Mouse (Mus musculus): ENCODE measurements at regions not wholly inside any gene's neighbourhood (a gene's known extent, or its start where the extent isn't known, plus 50 kb on each side); places are given as distances from the start of the nearest gene placed in this dataset.
A peak's percentile ranks its signal among the peaks of the same experiment; 100 is the strongest.

- H3K27me3 ChIP-seq (ENCODE audit: control insufficient read depth, insufficient read depth, low read length) = no peaks in the 10 kb centered on the region
- no peaks in the 10 kb centered on the region for H3K36me3 ChIP-seq (ENCODE audit: control insufficient read depth, insufficient read depth, low read length)
- no peak overlapping the region for H3K27ac ChIP-seq (ENCODE audit: control insufficient read depth, insufficient read depth, low read depth, low read length)
- no peak for TF ChIP-seq POLR2A (IDR thresholded peaks at IDR 0.05; ENCODE audit: control insufficient read depth, low read depth, low read length)
- no peak for TF ChIP-seq CTCF (IDR thresholded peaks at IDR 0.05; ENCODE audit: control insufficient read depth, insufficient read depth, insufficient replicate concordance, low read depth, low read length)
- peaks cover 1% of the 10 kb centered on the region; the same call in 1 of the 2 replicates for H3K4me1 ChIP-seq (ENCODE audit: control insufficient read depth, insufficient read depth, low read length)
- no peak overlapping the region for H3K4me3 ChIP-seq (ENCODE audit: control insufficient read depth, low read depth, low read length)
Observed at GRCm38 (mm10) chr5:116790419-116790818, 198.8 kb upstream of the Srrm4 start.

GRCm38 (mm10) chr5:116789859-116790258 lies 198.2 kb upstream of the Srrm4 start:
- H3K36me3 ChIP-seq (ENCODE audit: control insufficient read depth, insufficient read depth, low read length) = no peaks in the 10 kb centered on the region

DNA sequence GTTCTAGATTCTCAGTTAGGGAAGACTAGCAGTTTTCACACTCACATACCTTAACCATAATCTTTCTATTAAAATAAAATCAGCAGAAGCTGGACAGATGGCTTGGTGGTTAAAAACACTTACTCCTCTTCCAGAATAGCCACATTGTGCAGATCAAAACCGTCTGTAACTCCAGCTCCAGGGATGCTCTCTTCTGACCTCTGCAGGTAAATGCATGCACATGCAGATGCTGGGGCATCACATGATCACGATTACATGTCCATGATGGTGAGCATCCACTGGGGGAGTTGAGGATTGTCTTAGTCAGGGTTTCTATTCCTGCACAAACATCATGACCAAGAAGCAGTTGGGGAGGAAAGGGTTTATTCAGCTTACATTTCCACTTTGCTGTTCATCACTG lies 184.8 kb upstream of the Srrm4 start:
- no peak for TF ChIP-seq POLR2A (IDR thresholded peaks at IDR 0.05; ENCODE audit: control insufficient read depth, low read depth, low read length)

More at GRCm38 (mm10) chr5:116789859-116790258, 198.2 kb upstream of the Srrm4 start:
- Histone ChIP-seq H3K4me1 (ENCODE audit: control insufficient read depth, insufficient read depth, low read length) (no peaks in the 10 kb centered on the region), H3K27ac (ENCODE audit: control insufficient read depth, insufficient read depth, low read depth, low read length) (no peak overlapping the region), H3K27me3 (ENCODE audit: control insufficient read depth, insufficient read depth, low read length) (no peaks in the 10 kb centered on the region), H3K4me3 (ENCODE audit: control insufficient read depth, low read depth, low read length) (no peak overlapping the region)
- TF ChIP-seq CTCF (IDR thresholded peaks at IDR 0.05; ENCODE audit: control insufficient read depth, insufficient read depth, insufficient replicate concordance, low read depth, low read length) = no peak
- no peak for TF ChIP-seq POLR2A (IDR thresholded peaks at IDR 0.05; ENCODE audit: control insufficient read depth, low read depth, low read length)

DNA sequence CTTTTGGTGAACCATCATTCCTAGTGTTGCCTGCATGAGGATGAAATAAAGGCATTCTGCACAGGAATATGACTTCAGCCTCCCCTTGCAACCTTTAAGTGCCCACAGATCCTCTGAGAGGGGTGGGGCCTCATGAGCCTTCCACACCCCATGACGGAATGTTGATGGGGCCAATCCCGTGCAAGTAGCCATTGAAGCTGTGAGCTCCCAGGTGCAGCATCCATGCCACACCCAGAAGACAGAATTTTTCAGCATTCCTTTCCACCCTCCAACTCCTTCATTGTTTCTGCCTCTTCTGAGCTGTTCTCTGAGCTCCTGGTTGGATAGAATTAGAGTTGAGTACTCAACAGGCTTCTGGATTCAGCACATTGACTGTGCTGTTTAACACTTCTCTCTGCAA lies 174.6 kb upstream of the Srrm4 start:
- H3K4me1 ChIP-seq (ENCODE audit: control insufficient read depth, insufficient read depth, low read length) = no peaks in the 10 kb centered on the region
- no peaks in the 10 kb centered on the region for H3K36me3 ChIP-seq (ENCODE audit: control insufficient read depth, insufficient read depth, low read length)
- no peaks in the 10 kb centered on the region for H3K27me3 ChIP-seq (ENCODE audit: control insufficient read depth, insufficient read depth, low read length)
- TF ChIP-seq CTCF (IDR thresholded peaks at IDR 0.05; ENCODE audit: control insufficient read depth, insufficient read depth, insufficient replicate concordance, low read depth, low read length) (no peak), POLR2A (IDR thresholded peaks at IDR 0.05; ENCODE audit: control insufficient read depth, low read depth, low read length) (no peak)
- no peak overlapping the region for H3K27ac ChIP-seq (ENCODE audit: control insufficient read depth, insufficient read depth, low read depth, low read length)
- no peak overlapping the region for H3K4me3 ChIP-seq (ENCODE audit: control insufficient read depth, low read depth, low read length)

More for the DNA sequence above, 184.8 kb upstream of the Srrm4 start:
- Histone ChIP-seq H3K27ac (ENCODE audit: control insufficient read depth, insufficient read depth, low read depth, low read length) (no peak overlapping the region), H3K36me3 (ENCODE audit: control insufficient read depth, insufficient read depth, low read length) (no peaks in the 10 kb centered on the region), H3K4me3 (ENCODE audit: control insufficient read depth, low read depth, low read length) (no peak overlapping the region), H3K4me1 (ENCODE audit: control insufficient read depth, insufficient read depth, low read length) (no peaks in the 10 kb centered on the region), H3K27me3 (ENCODE audit: control insufficient read depth, insufficient read depth, low read length) (no peaks in the 10 kb centered on the region)

- Histone ChIP-seq H3K4me1 (ENCODE audit: control insufficient read depth, insufficient read depth, low read length) (peaks cover 6% of the 10 kb centered on the region), H3K36me3 (ENCODE audit: control insufficient read depth, insufficient read depth, low read length) (no peaks in the 10 kb centered on the region), H3K27ac (ENCODE audit: control insufficient read depth, insufficient read depth, low read depth, low read length) (no peak overlapping the region), H3K27me3 (ENCODE audit: control insufficient read depth, insufficient read depth, low read length) (no peaks in the 10 kb centered on the region), H3K4me3 (ENCODE audit: control insufficient read depth, low read depth, low read length) (no peak overlapping the region)
- TF ChIP-seq CTCF (IDR thresholded peaks at IDR 0.05; ENCODE audit: control insufficient read depth, insufficient read depth, insufficient replicate concordance, low read depth, low read length) = peak; percentile 39; the same call in 1 of the 2 replicates
- no peak for TF ChIP-seq POLR2A (IDR thresholded peaks at IDR 0.05; ENCODE audit: control insufficient read depth, low read depth, low read length)
Observed at GRCm38 (mm10) chr5:116761323-116761722, 169.7 kb upstream of the Srrm4 start.

GRCm38 (mm10) chr5:116758687-116759086 lies 167.1 kb upstream of the Srrm4 start:
- no peak for TF ChIP-seq CTCF (IDR thresholded peaks at IDR 0.05; ENCODE audit: control insufficient read depth, insufficient read depth, insufficient replicate concordance, low read depth, low read length)
- no peak for TF ChIP-seq POLR2A (IDR thresholded peaks at IDR 0.05; ENCODE audit: control insufficient read depth, low read depth, low read length)
- no peak overlapping the region for H3K27ac ChIP-seq (ENCODE audit: control insufficient read depth, insufficient read depth, low read depth, low read length)
- peaks cover 6% of the 10 kb centered on the region for H3K4me1 ChIP-seq (ENCODE audit: control insufficient read depth, insufficient read depth, low read length)
- no peaks in the 10 kb centered on the region for H3K36me3 ChIP-seq (ENCODE audit: control insufficient read depth, insufficient read depth, low read length)
- no peak overlapping the region for H3K4me3 ChIP-seq (ENCODE audit: control insufficient read depth, low read depth, low read length)
- H3K27me3 ChIP-seq (ENCODE audit: control insufficient read depth, insufficient read depth, low read length) = no peaks in the 10 kb centered on the region

DNA sequence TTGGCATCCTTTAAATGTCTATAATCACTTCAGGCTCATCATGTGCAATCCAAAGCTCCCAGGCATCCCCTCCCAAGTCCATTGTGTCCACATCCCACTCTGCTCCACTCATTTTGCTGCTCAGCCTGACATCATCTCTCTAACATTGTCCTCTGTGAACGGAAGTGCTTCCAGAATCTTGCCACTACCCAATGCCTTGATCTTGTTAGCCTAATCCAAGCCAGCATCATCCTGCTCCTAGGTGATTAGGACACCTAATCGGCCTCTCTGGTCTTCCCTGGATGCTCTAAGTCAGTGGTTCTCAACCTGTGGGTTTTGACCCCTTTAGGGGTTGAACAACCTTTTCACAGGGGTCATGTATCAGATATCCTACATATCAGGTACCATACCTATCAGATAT lies 161.3 kb upstream of the Srrm4 start:
- TF ChIP-seq CTCF (IDR thresholded peaks at IDR 0.05; ENCODE audit: control insufficient read depth, insufficient read depth, insufficient replicate concordance, low read depth, low read length) (no peak), POLR2A (IDR thresholded peaks at IDR 0.05; ENCODE audit: control insufficient read depth, low read depth, low read length) (no peak)
- Histone ChIP-seq H3K27ac (ENCODE audit: control insufficient read depth, insufficient read depth, low read depth, low read length) (no peak overlapping the region), H3K27me3 (ENCODE audit: control insufficient read depth, insufficient read depth, low read length) (no peaks in the 10 kb centered on the region), H3K4me1 (ENCODE audit: control insufficient read depth, insufficient read depth, low read length) (no peaks in the 10 kb centered on the region), H3K4me3 (ENCODE audit: control insufficient read depth, low read depth, low read length) (no peak overlapping the region), H3K36me3 (ENCODE audit: control insufficient read depth, insufficient read depth, low read length) (no peaks in the 10 kb centered on the region)

- H3K4me3 ChIP-seq (ENCODE audit: control insufficient read depth, low read depth, low read length) = no peak overlapping the region
- no peaks in the 10 kb centered on the region for H3K4me1 ChIP-seq (ENCODE audit: control insufficient read depth, insufficient read depth, low read length)
- TF ChIP-seq CTCF (IDR thresholded peaks at IDR 0.05; ENCODE audit: control insufficient read depth, insufficient read depth, insufficient replicate concordance, low read depth, low read length) (no peak), POLR2A (IDR thresholded peaks at IDR 0.05; ENCODE audit: control insufficient read depth, low read depth, low read length) (no peak)
- H3K36me3 ChIP-seq (ENCODE audit: control insufficient read depth, insufficient read depth, low read length) = no peaks in the 10 kb centered on the region
- no peaks in the 10 kb centered on the region for H3K27me3 ChIP-seq (ENCODE audit: control insufficient read depth, insufficient read depth, low read length)
- H3K27ac ChIP-seq (ENCODE audit: control insufficient read depth, insufficient read depth, low read depth, low read length) = no peak overlapping the region
Observed at GRCm38 (mm10) chr5:116752096-116752495, 160.5 kb upstream of the Srrm4 start.

All from testis, adult 2 months (tissue).